Mouse (Mus musculus): ENCODE measurements around the gene Gm10260. TPM values are rescaled to one million over a fixed set of nuclear protein-coding genes. Genes with fewer than 3 reads are reported as not detected.

The Gm10260 gene
- total and polyA plus RNA-seq, 3 experiments = 409 to 4,123 (median 3,111) TPM

- DNase-seq (ENCODE audit: low read depth, low spot score) = no peak
- Histone ChIP-seq H3K27me3 (ENCODE audit: control insufficient read depth in 1 of 2, insufficient read depth in 2 of 2, low read length in 2 of 2) (no peaks in the 10 kb centered on the region), H3K9me3 (replicated peaks; ENCODE audit: insufficient read depth, low read length) (no peaks in the 10 kb centered on the region), H3K9ac (ENCODE audit: control insufficient read depth, low read depth, low read length, poor library complexity, severe bottlenecking) (no peak overlapping the region), H3K79me2 (ENCODE audit: control insufficient read depth, insufficient read depth, low read length, poor library complexity) (no peaks in the 10 kb centered on the region), H3K4me1 (ENCODE audit: control insufficient read depth in 1 of 2, insufficient read depth in 2 of 2, low read length in 2 of 2) (no peaks in the 10 kb centered on the region), H3K27ac (ENCODE audit: control insufficient read depth, low read depth, low read length) (no peak overlapping the region), H3K4me3 (ENCODE audit: control insufficient read depth in 1 of 2, insufficient read depth in 1 of 2, low read depth in 2 of 2, low read length in 2 of 2) (no peak overlapping the region), H3K36me3 (ENCODE audit: control insufficient read depth in 1 of 2, insufficient read depth in 2 of 2, low read length in 2 of 2) (no peaks in the 10 kb centered on the region)
- TF ChIP-seq EP300 (IDR thresholded peaks at IDR 0.05; ENCODE audit: low read depth in 1 of 2, low read length in 2 of 2) (no peak), TAL1 (IDR thresholded peaks at IDR 0.05; ENCODE audit: low read length) (no peak), ZKSCAN1 (IDR thresholded peaks at IDR 0.05; ENCODE audit: low read depth, low read length) (no peak), JUND (IDR thresholded peaks at IDR 0.05; ENCODE audit: low read depth, low read length) (no peak), CHD2 (IDR thresholded peaks at IDR 0.05; ENCODE audit: low read length) (no peak), BHLHE40 (IDR thresholded peaks at IDR 0.05; ENCODE audit: borderline replicate concordance, low read depth, low read length) (no peak), POLR2AphosphoS5 (IDR thresholded peaks at IDR 0.05; ENCODE audit: borderline replicate concordance, low read depth, low read length) (no peak), ELF1 (IDR thresholded peaks at IDR 0.05; ENCODE audit: low read depth, low read length) (no peak), POLR2A (IDR thresholded peaks at IDR 0.05; ENCODE audit: control insufficient read depth in 1 of 2, insufficient read depth in 1 of 2, low read depth in 1 of 2, low read length in 2 of 2, poor library complexity in 1 of 2) (no peak), MXI1 (IDR thresholded peaks at IDR 0.05; ENCODE audit: low read depth, low read length) (no peak), NRF1 (IDR thresholded peaks at IDR 0.05; ENCODE audit: insufficient read depth, low read depth, low read length, poor library complexity, severe bottlenecking) (no peak), E2F4 (IDR thresholded peaks at IDR 0.05; ENCODE audit: borderline replicate concordance, low read depth, low read length) (no peak), MYB (IDR thresholded peaks at IDR 0.05; ENCODE audit: low read depth, low read length) (no peak), TCF12 (IDR thresholded peaks at IDR 0.05; ENCODE audit: low read depth, low read length) (no peak), MAZ (IDR thresholded peaks at IDR 0.05; ENCODE audit: low read depth, low read length) (no peak), TBP (IDR thresholded peaks at IDR 0.05; ENCODE audit: low read depth, low read length) (no peak), UBTF (IDR thresholded peaks at IDR 0.05; ENCODE audit: borderline replicate concordance, insufficient read depth, low read depth, low read length) (no peak), MAX (IDR thresholded peaks at IDR 0.05; ENCODE audit: low read length) (no peak), ZC3H11A (IDR thresholded peaks at IDR 0.05; ENCODE audit: low read depth, low read length) (no peak)
Measured at GRCm38 (mm10) chr13:97762121-97762520, 1.7 kb upstream of the Gm10260 start.

- no peak for TF ChIP-seq ZC3H11A (IDR thresholded peaks at IDR 0.05; ENCODE audit: low read depth, low read length)
- no peak for TF ChIP-seq SIN3A (IDR thresholded peaks at IDR 0.05; ENCODE audit: low read length)
- no peak for TF ChIP-seq NELFE (IDR thresholded peaks at IDR 0.05; ENCODE audit: low read depth, low read length)
- no peak for TF ChIP-seq HCFC1 (IDR thresholded peaks at IDR 0.05; ENCODE audit: low read depth, low read length)
- TF ChIP-seq MYC (IDR thresholded peaks at IDR 0.05; ENCODE audit: low read depth, low read length) = no peak
- no peak for TF ChIP-seq MAX (IDR thresholded peaks at IDR 0.05; ENCODE audit: low read length)
- TF ChIP-seq TAL1 (IDR thresholded peaks at IDR 0.05; ENCODE audit: low read length) = no peak
- no peak for TF ChIP-seq ZNF384 (IDR thresholded peaks at IDR 0.05; ENCODE audit: low read depth, low read length)
- TF ChIP-seq POLR2A (IDR thresholded peaks at IDR 0.05; ENCODE audit: control insufficient read depth in 1 of 2, insufficient read depth in 1 of 2, low read depth in 1 of 2, low read length in 2 of 2, poor library complexity in 1 of 2) = no peak
- no peak for TF ChIP-seq MAZ (IDR thresholded peaks at IDR 0.05; ENCODE audit: low read depth, low read length)
- no peak for TF ChIP-seq GABPA (IDR thresholded peaks at IDR 0.05; ENCODE audit: low read depth, low read length)
- TF ChIP-seq USF2 (IDR thresholded peaks at IDR 0.05; ENCODE audit: borderline replicate concordance in 1 of 2, insufficient read depth in 1 of 2, low read depth in 1 of 2, low read length in 2 of 2) = no peak
- no peak for TF ChIP-seq RCOR1 (IDR thresholded peaks at IDR 0.05; ENCODE audit: low read depth, low read length)
- TF ChIP-seq ELF1 (IDR thresholded peaks at IDR 0.05; ENCODE audit: low read depth, low read length) = no peak
- TF ChIP-seq MXI1 (IDR thresholded peaks at IDR 0.05; ENCODE audit: low read depth, low read length) = no peak
- TF ChIP-seq RAD21 (IDR thresholded peaks at IDR 0.05; ENCODE audit: low read depth, low read length) = no peak
- TF ChIP-seq UBTF (IDR thresholded peaks at IDR 0.05; ENCODE audit: borderline replicate concordance, insufficient read depth, low read depth, low read length) = no peak
Measured at GRCm38 (mm10) chr13:97757033-97757432, 3.4 kb downstream of the Gm10260 start.

More at GRCm38 (mm10) chr13:97757033-97757432, 3.4 kb downstream of the Gm10260 start:
- no peaks in the 10 kb centered on the region for H3K79me2 ChIP-seq (ENCODE audit: control insufficient read depth, insufficient read depth, low read length, poor library complexity)
- no peak for DNase-seq (ENCODE audit: low read depth, low spot score)
- H3K27me3 ChIP-seq (ENCODE audit: control insufficient read depth in 1 of 2, insufficient read depth in 2 of 2, low read length in 2 of 2) = no peaks in the 10 kb centered on the region
- H3K4me3 ChIP-seq (ENCODE audit: control insufficient read depth in 1 of 2, insufficient read depth in 1 of 2, low read depth in 2 of 2, low read length in 2 of 2) = no peak overlapping the region
- no peaks in the 10 kb centered on the region for H3K36me3 ChIP-seq (ENCODE audit: control insufficient read depth in 1 of 2, insufficient read depth in 2 of 2, low read length in 2 of 2)
- H3K27ac ChIP-seq (ENCODE audit: control insufficient read depth, low read depth, low read length) = no peak overlapping the region
- H3K9me3 ChIP-seq (replicated peaks; ENCODE audit: insufficient read depth, low read length) = no peaks in the 10 kb centered on the region
- H3K4me1 ChIP-seq (ENCODE audit: control insufficient read depth in 1 of 2, insufficient read depth in 2 of 2, low read length in 2 of 2) = no peaks in the 10 kb centered on the region
- H3K9ac ChIP-seq (ENCODE audit: control insufficient read depth, low read depth, low read length, poor library complexity, severe bottlenecking) = no peak overlapping the region
